Mouse (Mus musculus) ES-E14 (cell line): ENCODE results near the gene Olfr307.

Experiments
- CHD2 ChIP-seq: IDR thresholded peaks from 2 replicates; pipeline ENCODE4 v1.6.1; 2014; ENCODE audit warnings: mild to moderate bottlenecking, low read depth, low read length, inconsistent platforms
- HCFC1 ChIP-seq: IDR thresholded peaks from 2 replicates; pipeline ENCODE4 v1.6.1; 2012; ENCODE audit warnings: low read length, inconsistent platforms, borderline replicate concordance; ENCODE audit not compliant: insufficient read depth
- MAFK ChIP-seq: IDR thresholded peaks from 2 replicates; pipeline ENCODE4 v1.6.1; 2014; ENCODE audit warnings: mild to moderate bottlenecking, low read depth, low read length, inconsistent platforms; ENCODE audit not compliant: insufficient read depth
- ZC3H11A ChIP-seq: IDR thresholded peaks from 2 replicates; pipeline ENCODE4 v1.6.1; 2012; ENCODE audit warnings: low read depth, mild to moderate bottlenecking, inconsistent platforms, low read length, borderline replicate concordance
- ZNF384 ChIP-seq: IDR thresholded peaks from 2 replicates; pipeline ENCODE4 v1.6.1; 2012; ENCODE audit warnings: low read depth, low read length, inconsistent platforms

- TF ChIP-seq ZNF384: no peak
- TF ChIP-seq HCFC1: no peak
- no peak for TF ChIP-seq ZC3H11A
- TF ChIP-seq CHD2: no peak
- no peak for TF ChIP-seq MAFK
Measured at GRCm38 (mm10) chr7:86325530-86325929, 11.9 kb downstream of the Olfr307 start, which contains the start of gene Olfr308.
